Mouse (Mus musculus): ENCODE data around the gene Akap6.

Akap6 gene

GRCm38 (mm10) chr12:52847830-52848518, 148.8 kb downstream of the Akap6 start:
- DNase-seq (ENCODE audit: low read depth, low spot score) = no peak

DNA sequence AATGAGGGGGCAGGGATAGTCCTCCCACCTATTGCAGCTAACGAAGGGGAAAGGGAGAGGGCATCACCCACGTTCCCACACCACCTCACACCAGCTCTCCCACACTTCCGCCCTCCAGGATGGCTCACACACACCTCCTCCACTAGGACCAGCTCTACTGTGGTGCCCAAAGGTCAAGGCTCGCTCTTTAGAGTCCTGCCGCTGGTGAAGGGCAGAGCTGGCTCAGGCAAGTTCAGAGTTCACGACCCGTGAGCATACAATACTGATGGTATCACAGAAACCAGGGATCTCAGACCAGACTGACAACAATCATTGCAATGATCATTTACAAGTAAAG, 149.3 kb downstream of the Akap6 start:
- no peak for DNase-seq (ENCODE audit: low read depth, low spot score)

- DNase-seq (ENCODE audit: low read depth, low spot score) = no peak
These were observed 150.1 kb downstream of the Akap6 start for GRCm38 (mm10) chr12:52849297-52849696.

DNA sequence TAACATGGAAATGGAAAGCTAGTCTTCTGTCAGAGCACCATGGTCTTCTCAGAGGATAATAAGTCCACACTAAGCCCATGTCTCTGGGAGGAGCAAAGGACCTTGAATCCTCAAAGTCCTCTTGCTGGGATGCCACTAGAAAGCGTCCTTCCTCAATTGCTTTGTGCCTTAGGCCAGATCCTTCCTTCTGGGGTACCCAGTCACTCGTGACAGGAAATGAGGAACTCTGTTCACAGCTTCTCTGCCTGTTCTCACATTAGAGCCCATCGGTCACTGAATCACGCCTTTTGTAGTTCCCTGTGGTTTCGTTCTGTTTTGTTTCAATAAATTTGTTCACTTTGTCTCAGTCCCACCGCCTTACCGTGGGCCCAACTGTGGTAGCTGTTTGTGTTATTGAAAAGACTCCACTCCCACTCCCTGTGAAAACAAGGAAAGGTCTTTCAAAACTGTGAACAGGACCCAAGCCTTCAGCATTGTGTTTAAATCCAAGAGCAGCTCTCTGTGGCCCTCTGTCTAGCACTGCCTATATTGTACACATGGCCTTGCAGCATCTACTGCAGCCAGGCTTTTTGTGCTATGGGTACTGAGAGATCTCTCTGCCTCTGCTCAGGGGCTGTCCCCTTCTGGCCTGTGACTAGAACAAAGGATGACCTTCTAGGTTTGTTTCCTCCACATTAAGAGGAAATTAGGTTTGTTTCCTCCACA, 151.3 kb downstream of the Akap6 start:
- DNase-seq (ENCODE audit: low read depth, low spot score) = no peak

DNA sequence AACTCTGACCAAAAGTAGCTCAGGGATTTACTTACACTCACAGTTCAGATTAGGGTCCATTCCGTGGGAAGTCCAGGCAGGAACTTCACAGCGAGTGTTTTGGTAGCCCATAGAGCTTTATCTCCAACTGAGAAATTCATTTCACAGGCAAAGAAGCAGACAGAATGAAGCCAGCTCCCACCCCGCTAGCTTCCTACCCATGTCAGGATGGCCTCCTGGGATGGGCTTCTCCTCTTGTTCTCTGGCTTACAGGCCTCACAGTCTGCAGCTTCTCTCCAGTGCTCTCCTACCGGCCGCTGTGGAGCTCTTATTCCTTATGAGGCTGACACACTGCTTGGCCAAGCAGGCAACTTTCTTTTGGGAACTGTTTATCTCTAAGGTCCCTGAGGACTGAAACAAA, 152.0 kb downstream of the Akap6 start:
- DNase-seq (ENCODE audit: low read depth, low spot score) = no peak

DNA sequence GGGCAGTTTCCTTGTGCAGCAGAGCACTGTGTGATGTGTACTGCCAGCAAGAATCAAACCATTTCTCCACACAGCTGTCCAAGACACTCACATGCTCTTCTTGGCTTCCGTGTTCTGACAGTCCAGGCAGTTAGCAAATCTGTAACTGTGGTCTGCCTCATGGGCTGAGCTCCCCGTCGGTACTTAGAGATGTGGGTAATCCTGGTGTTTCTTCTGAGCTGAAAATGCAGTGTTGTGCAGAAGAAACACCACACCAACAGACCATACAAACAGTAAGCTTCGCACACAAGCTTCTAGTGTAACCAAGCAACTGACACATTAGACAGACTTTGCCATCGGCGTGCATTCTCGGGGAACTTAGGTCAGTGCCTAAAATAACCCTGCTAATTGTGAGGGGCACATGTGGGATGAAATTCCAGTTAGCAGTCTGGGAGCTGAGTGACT, 155.1 kb downstream of the Akap6 start:
- DNase-seq (ENCODE audit: low read depth, low spot score) = no peak

GRCm38 (mm10) chr12:52856104-52856503, 156.9 kb downstream of the Akap6 start:
- DNase-seq (ENCODE audit: low read depth, low spot score) = no peak

- no peak for DNase-seq (ENCODE audit: low read depth, low spot score)
These were observed 158.1 kb downstream of the Akap6 start for GRCm38 (mm10) chr12:52857306-52857705.

DNA sequence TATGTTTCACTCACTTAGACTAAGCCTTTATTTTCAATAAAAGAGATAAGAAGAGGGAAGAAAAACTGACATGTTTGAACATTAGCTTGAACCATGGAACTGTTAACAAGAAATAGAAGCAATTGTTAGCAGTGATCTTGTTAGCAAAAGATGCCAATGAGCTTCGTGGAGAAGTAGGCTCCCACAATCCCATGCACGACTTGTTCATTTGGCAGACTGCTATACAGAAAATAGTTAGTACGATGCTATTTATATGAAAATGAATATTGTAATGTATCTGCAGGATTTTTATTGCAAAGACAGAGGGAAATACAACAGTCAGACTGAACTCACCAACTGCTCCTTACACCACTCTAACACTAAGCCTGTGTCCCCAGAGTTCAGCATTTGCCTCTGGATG, 162.7 kb downstream of the Akap6 start:
- DNase-seq (ENCODE audit: low read depth, low spot score) = no peak

DNA sequence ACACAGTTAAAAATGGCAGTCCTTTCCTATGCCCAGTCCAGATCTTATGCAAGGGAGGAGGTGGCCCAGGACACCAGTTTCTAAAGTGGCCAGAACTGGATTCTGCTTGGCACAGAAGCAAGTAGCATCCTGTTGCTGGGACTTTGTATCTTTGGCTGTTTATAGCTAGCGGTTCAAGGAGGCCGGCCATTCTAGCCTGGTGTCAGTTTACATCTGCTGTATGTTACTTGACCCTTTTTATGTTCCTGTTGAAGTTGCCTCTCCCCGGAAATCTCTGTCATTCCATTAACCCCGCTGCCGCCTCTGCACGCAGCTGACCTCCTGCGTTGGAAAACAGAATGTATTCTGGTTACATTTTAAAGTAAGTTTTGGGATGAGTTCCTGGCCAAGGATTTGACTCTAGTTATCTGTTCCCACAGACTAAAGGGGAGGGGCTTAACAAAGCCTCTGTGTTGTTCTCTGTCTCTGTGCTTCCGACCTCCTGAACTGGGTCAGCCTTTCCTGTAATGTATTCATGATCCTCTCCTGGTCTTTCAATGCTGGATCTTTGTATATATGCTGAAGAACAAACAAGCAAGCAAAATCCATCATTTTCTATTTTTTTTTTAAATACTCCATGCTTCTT, 168.9 kb downstream of the Akap6 start:
- no peak for DNase-seq (ENCODE audit: low read depth, low spot score)

- DNase-seq (ENCODE audit: low read depth, low spot score) = no peak
These were observed 172.4 kb downstream of the Akap6 start for GRCm38 (mm10) chr12:52871604-52872003.

DNA sequence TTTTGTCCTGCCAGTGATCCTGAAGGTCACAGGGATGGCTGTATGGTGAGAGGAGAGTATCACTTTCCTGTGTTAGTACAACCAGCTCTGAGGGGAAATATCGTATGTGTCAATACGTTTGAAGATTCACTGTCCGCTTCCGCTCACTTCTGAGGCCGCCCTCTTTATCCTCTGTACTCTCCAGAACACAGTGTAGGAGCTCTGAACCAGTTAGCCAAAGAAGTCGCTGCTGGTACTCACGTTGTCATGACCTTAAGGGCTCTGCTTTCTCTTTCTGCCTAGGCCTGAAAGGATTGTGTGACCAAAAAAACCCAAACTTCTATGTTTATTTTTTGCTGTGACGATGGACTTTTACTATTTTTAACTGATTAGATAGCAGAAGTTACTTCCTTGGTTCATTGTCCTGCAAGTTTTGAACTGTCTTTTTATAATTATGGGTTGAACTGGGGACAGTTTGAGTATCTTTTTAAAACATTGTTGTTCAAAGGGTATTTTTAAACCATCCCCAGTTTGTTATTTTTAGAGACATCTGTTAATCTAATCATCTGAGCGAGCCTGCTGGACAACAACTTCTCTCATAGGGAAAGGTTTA, 175.2 kb downstream of the Akap6 start:
- no peak for DNase-seq (ENCODE audit: low read depth, low spot score)

DNA sequence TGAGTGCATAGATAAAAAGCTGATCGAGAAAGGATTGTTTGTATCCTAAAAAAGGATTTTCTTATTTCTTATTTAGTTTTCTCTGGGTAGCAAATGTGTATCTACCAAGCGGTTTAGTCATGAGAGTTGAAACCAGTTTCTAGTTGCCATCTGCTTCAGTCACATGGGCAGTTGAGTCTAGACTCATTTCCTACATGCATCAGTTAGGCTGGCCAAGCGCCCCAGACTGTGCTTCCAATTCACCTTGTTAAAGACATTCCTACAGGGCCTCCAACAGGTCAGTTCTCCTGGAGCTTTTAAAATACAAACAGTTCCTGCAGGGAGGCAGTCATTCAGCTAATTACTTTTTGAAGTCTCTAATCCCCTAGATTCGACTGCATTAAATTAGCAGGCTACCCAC, 176.9 kb downstream of the Akap6 start:
- DNase-seq (ENCODE audit: low read depth, low spot score) = peak; percentile 4

- no peak for DNase-seq (ENCODE audit: low read depth, low spot score)
These were observed 178.0 kb downstream of the Akap6 start for GRCm38 (mm10) chr12:52876978-52877769.

DNA sequence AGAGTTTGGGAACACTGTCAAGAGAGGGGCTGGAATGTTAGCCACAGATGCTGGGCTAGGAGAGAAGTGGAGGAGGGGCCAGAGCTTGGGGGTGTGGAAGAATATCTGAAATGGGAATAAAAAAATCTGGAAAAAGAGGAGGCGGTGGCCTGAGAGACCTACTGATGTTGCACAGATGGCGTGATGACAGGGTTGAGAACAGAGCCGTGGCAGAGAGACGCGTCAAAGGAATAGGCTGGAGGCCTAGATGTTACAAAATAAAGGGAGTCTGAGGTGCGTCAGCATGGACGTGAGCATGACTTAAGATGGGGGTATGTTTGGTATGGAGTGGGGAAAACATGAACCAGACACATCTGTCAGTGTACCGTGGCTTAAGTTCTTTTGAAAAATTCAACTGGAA, 180.1 kb downstream of the Akap6 start:
- no peak for DNase-seq (ENCODE audit: low read depth, low spot score)

GRCm38 (mm10) chr12:52892519-52892918, 193.3 kb downstream of the Akap6 start:
- DNase-seq (ENCODE audit: low read depth, low spot score) = no peak

- no peak for DNase-seq (ENCODE audit: low read depth, low spot score)
These were observed 194.6 kb downstream of the Akap6 start for GRCm38 (mm10) chr12:52893656-52894405.

GRCm38 (mm10) chr12:52895672-52896460, 196.7 kb downstream of the Akap6 start:
- peak; percentile 62 for DNase-seq (ENCODE audit: low read depth, low spot score)

- DNase-seq (ENCODE audit: low read depth, low spot score) = no peak
These were observed 197.6 kb downstream of the Akap6 start for GRCm38 (mm10) chr12:52896785-52897184.

- DNase-seq (ENCODE audit: low read depth, low spot score) = no peak
These were observed 198.9 kb downstream of the Akap6 start for GRCm38 (mm10) chr12:52898130-52898529.

Measured in brain, embryonic 18.5 days (tissue).